ENCODE assay signal across 8 mouse cellular contexts in the genomic region with DNA sequence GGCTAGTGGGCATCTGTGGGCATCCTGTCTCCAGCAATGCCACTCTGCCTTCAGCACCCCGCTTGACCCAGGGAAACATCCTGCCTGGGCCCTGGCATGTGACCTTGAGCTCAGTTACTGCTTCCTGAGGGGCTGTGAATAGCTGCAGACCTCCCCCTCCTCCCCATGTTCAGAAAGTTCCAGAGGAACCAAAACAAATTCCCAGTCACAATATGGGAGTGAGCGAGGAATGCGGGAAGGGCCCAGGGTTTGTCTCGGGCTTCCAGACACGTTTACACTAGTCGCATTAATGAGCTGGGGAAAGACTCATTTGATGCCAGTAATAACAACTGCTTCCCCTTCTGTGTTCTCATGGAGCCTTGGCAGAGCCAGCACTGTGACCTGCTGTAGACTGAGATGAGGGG.
DNase-seq lines count a peak whose midpoint lies in the region; ATAC-seq lines count a peak whose summit lies in the region.

No protein-coding gene starts in this region.

- no peak overlapping the region for H3K4me3 ChIP-seq in hindbrain, embryonic 10.5 days
- H3K4me3 ChIP-seq in hindbrain, embryonic 11.5 days (ENCODE audit: low read depth, low read length) = no peak overlapping the region
- H3K4me3 ChIP-seq in brown adipose tissue, adult 24 weeks (ENCODE audit: insufficient read depth, low read depth, low read length) = no peak overlapping the region
- no peak overlapping the region for H3K4me3 ChIP-seq in hindbrain, embryonic 14.5 days (replicated peaks; ENCODE audit: low read length)

- ATAC-seq in hindbrain, embryonic 11.5 days (ENCODE audit: low FRiP score) = no peak
- peak; percentile 27; the same call in 1 of the 2 replicates for ATAC-seq in hindbrain, embryonic 14.5 days (ENCODE audit: low FRiP score)

- peak overlapping the region; percentile 64 for H3K27ac ChIP-seq in hindbrain, embryonic 10.5 days
- H3K27ac ChIP-seq in hindbrain, embryonic 11.5 days (ENCODE audit: low read depth, low read length) = no peak overlapping the region
- H3K27ac ChIP-seq in brown adipose tissue, adult 24 weeks (replicated peaks; ENCODE audit: low read depth, low read length) = 0 out of 2 replicates have a peak overlapping the region, but pooled peaks have one; percentile 1
- no peak overlapping the region for H3K27ac ChIP-seq in hindbrain, embryonic 14.5 days

- DNase-seq in hindbrain, embryonic 10.5 days (ENCODE audit: low spot score) = no peak
- no peak for DNase-seq in hindbrain, embryonic 11.5 days (ENCODE audit: low spot score)
- DNase-seq in hindbrain, embryonic 14.5 days (ENCODE audit: low spot score) = no peak
- DNase-seq in lung, adult 18-20 months = peak; percentile 62 to 69
- DNase-seq in right cerebral cortex, postnatal 36 days (ENCODE audit: low spot score in 2 of 2) = no peak
- DNase-seq in adrenal gland, adult 2 months = no peak
- DNase-seq in cerebellum, adult 8-10 months = no peak

- no peak overlapping the region for H3K9ac ChIP-seq in hindbrain, embryonic 11.5 days (ENCODE audit: low read depth, low read length)
- H3K9ac ChIP-seq in hindbrain, embryonic 14.5 days = no peak overlapping the region

- H3K4me2 ChIP-seq in hindbrain, embryonic 11.5 days (replicated peaks; ENCODE audit: low read depth, low read length) = no peak overlapping the region
- H3K4me2 ChIP-seq in hindbrain, embryonic 14.5 days (replicated peaks) = no peak overlapping the region

- no peaks in the 10 kb centered on the region for H3K9me3 ChIP-seq in hindbrain, embryonic 10.5 days
- no peaks in the 10 kb centered on the region for H3K9me3 ChIP-seq in hindbrain, embryonic 11.5 days (ENCODE audit: control insufficient read depth, low read length)
- no peaks in the 10 kb centered on the region for H3K9me3 ChIP-seq in hindbrain, embryonic 14.5 days (ENCODE audit: control insufficient read depth, low read length)

- WGBS in hindbrain, embryonic 10.5 days = 64% methylated on average over 6 of the region's 6 CpGs
- WGBS in hindbrain, embryonic 11.5 days = 64% methylated on average over 6 of the region's 6 CpGs
- 60% methylated on average over 6 of the region's 6 CpGs for WGBS in hindbrain, embryonic 14.5 days

- H3K27me3 ChIP-seq in hindbrain, embryonic 10.5 days (ENCODE audit: insufficient read depth, poor library complexity, severe bottlenecking) = no peaks in the 10 kb centered on the region; the same call in 1 of the 2 replicates
- no peaks in the 10 kb centered on the region for H3K27me3 ChIP-seq in hindbrain, embryonic 11.5 days (ENCODE audit: control insufficient read depth, insufficient read depth, low read length)
- no peaks in the 10 kb centered on the region for H3K27me3 ChIP-seq in hindbrain, embryonic 14.5 days (ENCODE audit: control insufficient read depth, insufficient read depth, low read length)

- peaks cover 11% of the 10 kb centered on the region; the same call in 1 of the 2 replicates for H3K4me1 ChIP-seq in hindbrain, embryonic 10.5 days (replicated peaks)
- H3K4me1 ChIP-seq in hindbrain, embryonic 11.5 days (replicated peaks; ENCODE audit: control insufficient read depth, insufficient read depth, low read length) = no peaks in the 10 kb centered on the region
- peaks cover 23% of the 10 kb centered on the region for H3K4me1 ChIP-seq in brown adipose tissue, adult 24 weeks (ENCODE audit: control insufficient read depth, insufficient read depth, insufficient read length, low read length)
- 0 out of 2 replicates have a peak, but pooled peaks cover 6% of the 10 kb centered on the region for H3K4me1 ChIP-seq in hindbrain, embryonic 14.5 days (replicated peaks; ENCODE audit: control insufficient read depth, insufficient read depth, low read length)

- no peaks in the 10 kb centered on the region for H3K36me3 ChIP-seq in hindbrain, embryonic 10.5 days
- no peaks in the 10 kb centered on the region for H3K36me3 ChIP-seq in hindbrain, embryonic 11.5 days (ENCODE audit: control insufficient read depth, insufficient read depth, low read length)
- no peaks in the 10 kb centered on the region for H3K36me3 ChIP-seq in hindbrain, embryonic 14.5 days (replicated peaks; ENCODE audit: control insufficient read depth, insufficient read depth)

Comparison
In these comparisons a context has a peak if more than half of its experiments do, and no peak if none do; other contexts are left out.
1. H3K27ac ChIP-seq: peak in hindbrain, embryonic 10.5 days (single experiment) and brown adipose tissue, adult 24 weeks (single experiment); none in hindbrain, embryonic 11.5 days (single experiment) and hindbrain, embryonic 14.5 days (single experiment).
2. DNase-seq: peak in lung, adult 18-20 months (2 of 2); none in hindbrain, embryonic 10.5 days (single experiment), hindbrain, embryonic 11.5 days (single experiment), hindbrain, embryonic 14.5 days (single experiment), right cerebral cortex, postnatal 36 days (0 of 2), adrenal gland, adult 2 months (single experiment) and cerebellum, adult 8-10 months (single experiment).